Mouse (Mus musculus): Measurements from ENCODE around the gene Ppp1r37.

The Ppp1r37 gene

DNA sequence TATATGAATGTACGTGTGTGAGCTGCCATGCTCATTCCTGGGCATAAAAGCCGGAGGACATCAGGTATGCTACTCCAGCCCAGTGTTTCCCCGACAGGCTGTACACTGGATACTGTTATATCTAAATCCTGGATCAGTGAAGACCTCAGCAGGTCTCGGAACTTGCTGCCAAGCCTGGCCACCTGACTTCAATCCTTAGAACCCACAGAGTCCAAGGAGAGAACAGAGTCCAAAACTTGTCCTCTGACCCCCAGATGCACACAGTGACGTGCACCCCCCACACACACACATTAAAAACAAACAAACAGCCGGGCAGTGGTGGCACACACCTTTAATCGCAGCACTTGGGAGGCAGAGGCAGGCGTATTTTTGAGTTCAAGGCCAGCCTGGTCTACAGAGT, 4.5 kb upstream of the Ppp1r37 start:
- no peak for DNase-seq

DNA sequence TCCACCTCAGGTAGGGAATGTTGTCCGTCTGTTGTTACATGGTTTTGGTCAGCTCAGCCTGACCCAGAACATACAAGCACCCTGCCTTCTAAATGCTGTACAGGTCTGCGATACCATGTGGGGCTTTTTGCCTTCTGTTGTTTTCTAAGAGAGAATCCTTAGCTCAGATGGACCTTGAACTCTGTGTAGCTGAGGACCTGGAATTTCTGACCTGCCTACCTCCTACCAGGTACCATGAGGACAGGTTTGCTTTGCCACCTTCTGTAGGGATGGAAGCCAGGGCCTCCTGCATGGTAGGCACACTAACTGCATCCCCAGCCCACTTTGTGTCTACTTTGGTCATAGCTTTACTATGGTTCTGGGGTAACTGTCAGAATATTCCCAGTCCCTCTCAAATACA, 2.9 kb upstream of the Ppp1r37 start:
- no peak for DNase-seq

DNA sequence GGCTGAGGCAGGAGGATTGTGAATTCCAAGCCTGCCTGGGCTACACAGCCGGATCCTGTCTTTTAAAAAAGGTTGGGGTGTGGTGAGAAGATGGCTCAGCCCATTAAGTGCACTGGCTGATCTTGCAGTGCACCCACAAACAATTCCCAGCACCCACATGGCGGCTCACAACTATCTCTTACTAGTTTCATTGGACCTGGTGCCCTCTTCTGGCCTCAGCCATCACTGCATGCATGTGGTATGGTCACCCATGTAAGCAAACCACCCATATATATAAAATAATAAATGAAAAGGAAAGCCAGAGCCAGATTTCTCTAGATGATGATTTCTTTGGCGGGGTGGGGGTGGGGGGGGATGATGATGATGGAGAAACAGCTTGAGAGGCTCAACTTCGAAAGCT, 1.6 kb upstream of the Ppp1r37 start:
- no peak for DNase-seq

DNA sequence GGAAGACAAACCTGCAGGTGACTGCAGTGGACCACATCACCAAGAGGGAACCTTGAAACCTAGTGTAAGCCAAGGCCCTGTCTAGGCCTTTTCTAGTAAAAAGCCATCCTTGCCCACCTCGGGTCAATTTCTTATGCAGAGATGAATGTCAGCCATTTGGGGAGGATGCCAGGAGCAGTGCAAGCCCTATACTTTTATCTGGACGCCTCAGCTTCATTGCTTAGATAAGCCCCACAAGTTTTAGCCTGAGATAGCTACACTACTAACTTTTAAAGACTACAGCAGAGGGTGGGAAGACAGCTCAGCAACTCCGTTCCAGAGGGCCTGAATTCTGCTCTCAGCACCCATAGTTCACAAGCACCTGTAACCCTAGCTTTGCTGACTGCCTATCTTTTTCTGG, 1.0 kb upstream of the Ppp1r37 start:
- no peak for DNase-seq

DNA sequence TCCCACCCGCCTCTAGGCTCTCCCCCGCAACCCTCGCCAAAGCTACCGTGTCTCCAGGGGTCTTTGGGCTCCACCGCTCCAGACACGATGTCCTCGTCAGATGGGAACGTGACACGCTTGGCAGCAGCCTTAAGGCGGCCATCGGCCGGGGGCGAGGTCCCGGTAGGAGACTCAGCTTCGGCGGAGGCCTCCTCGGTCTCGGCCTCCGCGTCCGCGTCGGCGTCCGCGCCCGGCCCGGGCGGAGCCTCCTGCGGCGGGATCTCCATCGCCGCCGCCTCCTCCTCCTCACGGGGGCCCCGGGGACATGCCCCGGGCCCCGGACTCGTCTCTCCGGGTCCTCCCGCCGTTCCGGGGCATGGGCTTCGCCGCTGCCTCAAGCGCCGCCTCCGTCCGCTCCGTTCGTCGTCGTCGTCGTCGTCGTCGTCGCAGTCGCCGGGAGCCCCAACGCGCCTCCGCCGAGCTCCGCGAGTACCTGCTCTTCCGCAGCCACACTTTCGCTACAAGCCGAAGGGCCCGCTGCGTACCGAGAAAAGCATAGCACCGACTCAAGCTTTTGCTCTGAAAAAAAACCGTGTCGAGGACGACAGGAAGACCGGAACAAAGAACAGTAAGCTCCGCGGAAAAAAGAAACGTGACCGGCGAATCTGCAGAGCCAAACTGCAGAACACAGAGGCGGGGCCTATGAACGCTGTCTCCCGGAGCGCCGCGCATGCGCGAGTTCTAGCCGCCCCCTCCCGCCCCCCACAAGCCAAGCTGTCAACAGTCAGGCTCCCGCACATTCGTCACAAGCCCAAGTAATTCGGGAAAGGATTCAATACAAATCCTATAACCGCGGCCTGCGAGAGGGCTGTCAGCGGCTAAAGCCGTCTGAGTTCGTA, 872 bp downstream of the Ppp1r37 start:
- peak; percentile 97 for DNase-seq

DNA sequence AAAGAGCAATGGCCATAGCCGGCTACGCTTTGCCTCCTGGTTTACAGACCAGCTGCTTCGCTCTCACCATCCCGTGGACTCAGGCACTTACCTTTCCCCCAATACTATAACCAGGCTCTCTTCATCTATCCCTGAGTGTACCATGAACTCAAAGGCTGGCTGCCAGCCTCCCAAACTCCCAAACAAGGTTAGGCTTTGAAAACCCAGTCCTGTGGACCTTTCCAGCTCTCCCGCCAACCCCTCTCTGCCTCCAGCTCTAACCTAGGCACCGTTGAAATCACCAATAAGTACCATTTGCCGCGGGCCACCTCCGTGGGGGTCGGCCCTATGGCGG, 1.5 kb downstream of the Ppp1r37 start:
- DNase-seq: no peak

DNA sequence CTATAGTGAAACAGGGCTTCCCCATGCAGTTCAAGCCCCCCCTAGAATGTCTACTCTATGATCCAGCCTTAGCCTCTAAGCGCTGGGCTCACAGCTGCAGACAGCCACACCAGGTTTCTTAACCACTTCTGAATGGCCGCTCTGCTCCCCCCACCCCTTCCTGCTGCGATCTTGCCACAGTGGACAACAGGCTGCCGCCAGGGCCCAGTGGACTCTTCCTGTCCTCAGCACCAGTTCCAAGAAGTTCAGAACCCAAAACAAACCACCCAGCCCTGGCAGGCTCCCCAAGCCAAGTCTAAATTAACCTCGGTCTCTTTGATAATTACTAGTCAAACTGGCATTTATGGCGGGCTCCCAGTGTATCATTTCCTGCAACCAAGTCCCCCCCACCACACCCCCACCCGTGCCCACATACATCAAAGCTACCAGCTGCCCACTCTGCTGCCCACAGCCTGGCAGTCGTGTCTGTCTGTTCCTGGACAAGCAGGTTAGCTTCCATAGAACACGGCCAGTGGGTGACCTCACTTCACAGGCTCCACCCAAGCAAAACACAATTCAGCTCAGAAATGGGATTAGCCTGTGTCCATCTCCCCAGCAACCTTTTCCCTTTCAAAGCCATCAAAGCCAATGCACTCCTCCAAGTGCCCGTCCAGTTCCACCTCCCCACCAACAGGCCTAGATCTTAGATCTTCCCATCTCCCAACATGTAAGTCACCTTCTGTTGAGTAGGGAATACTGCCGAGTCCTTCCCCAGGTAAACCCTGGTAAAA, 2.2 kb downstream of the Ppp1r37 start:
- no peak for DNase-seq

DNA sequence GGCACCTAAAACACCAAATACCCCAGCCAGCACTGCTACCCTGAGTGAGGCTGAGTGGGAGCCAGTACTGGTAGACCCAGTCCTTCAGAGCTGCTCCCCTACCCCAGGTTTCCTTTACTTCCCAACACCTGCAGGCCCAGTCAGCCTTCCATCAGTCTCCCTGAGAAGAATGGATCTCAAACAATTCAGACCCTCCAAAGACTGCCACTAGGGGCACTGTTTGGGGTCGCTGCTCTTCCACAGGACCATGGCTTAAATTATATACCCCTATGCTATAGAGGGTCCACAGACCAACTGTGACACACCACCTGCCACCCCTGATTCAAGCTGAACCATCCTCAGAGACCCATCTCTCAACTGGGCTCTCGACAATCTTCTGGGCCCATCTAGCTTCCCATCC, 3.9 kb downstream of the Ppp1r37 start:
- DNase-seq: peak; percentile 61

DNA sequence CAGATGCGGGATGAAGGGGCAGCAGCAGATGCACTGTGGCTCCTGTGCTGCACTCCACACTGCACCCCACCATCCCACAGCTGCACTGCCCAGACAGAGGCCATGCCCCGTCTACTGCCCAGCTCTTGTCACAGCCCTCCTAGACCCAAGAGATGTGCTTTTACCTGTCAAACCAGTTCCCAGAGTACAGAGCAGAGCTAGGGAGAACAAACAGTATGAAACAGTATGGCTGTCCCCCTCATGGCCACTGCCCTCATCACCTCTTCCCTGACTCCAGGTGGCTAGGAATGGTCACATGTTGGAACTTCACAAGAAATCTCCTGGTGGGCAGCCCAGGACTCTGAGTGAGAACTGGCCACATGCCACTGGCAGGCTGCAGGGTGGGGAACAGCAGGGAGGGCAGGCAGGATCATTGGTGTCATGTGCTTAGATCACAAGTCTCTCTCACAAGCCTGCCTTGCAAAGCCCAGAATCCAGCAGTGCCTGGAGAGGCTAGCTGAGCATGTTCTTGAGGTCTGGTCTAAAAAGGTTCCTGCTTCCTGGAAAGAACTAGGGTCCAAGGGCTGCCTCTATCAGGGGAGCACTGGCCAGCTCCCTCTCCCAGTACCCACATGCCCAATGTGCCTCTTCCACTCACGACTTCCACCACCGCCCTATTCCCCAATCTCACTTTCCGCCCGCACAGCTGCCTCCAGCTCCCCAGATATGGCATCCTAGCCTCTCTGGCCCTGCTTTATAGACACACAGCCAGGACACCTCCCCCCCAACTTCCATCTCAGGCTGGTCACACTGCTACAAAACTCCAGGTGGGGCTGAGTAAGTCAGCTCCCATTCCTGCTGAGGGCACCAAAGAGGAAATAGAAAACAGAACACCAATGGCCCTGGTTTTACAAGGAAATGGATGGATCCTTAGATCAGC, 4.6 kb downstream of the Ppp1r37 start:
- DNase-seq: no peak

DNA sequence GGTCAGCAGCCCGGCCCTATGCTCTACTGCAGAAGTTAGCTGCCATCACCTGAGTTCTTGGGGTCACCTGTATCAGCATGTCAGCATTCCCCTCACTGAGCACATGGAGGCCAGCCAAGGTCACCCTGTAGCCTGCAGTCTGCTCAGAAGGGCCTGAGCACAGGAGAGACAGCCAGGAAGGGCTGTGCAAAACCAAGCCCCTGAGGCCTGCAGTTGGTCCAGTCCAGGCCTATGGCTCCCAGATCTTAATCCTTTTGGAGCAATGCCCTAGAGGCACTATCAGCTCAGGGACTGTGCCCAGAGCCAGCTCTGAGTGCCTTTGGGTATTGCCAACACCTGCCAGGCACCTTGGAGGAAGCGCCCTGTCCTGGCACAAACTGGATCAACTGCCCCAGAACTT, 5.8 kb downstream of the Ppp1r37 start:
- DNase-seq: no peak

DNA sequence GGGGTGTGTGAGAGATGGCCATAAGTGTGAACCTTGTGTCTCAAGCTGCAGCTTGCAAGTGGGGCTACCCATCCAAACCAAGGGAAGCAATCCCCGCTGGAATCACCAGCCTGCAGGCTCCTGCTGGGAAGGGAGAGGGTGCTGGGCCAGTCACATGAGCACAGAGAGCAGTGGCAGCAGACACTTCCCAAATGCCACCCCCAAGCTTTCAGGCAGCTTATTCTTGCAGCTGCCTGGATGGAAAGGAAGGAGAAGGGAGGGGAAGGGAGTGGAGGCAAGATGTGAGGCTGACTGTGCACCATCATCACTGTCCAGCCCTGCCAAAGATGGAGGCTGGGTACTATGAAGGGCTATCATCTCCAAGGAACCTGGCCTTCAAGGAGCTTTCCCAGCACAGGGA, 8.7 kb downstream of the Ppp1r37 start:
- no peak for DNase-seq

DNA sequence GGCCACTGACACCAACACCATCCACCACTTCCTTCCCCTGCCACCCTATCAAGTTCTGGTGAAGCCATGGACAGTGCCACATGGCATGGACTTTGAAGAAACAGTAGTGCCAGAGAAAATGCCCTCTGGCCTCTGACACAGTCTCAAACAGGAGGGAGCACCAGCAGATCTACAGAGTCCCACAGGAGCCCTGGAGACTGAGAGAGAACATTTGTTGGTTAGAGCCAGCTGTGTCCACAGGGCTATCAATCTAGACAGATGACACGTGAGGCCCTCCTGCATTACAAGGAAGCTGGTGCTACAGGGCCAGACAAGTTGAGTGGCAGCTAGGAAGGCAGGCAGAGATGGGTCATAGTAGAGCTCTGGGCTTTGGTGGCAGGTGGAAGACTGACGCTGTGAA, 10.4 kb downstream of the Ppp1r37 start:
- DNase-seq: no peak

DNA sequence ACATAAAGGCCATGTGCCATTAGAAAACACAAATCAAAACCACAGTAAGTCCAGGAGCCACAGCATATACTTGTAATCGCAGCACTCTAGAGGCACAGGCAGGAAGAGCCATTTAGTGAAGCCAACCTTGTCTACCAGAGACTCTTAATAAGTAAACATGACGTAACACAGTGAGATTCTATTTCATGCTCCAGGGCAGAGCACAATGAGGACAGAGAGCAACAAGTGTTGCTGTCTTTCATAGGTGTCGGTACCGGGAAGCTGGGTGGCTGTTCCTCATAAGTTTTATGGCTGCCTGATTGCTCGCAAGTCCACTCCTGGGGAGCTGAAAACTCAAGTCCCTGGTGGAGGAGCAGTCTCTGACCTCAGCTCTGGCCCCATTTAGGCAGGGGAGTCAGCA, 11.2 kb downstream of the Ppp1r37 start:
- no peak for DNase-seq

DNA sequence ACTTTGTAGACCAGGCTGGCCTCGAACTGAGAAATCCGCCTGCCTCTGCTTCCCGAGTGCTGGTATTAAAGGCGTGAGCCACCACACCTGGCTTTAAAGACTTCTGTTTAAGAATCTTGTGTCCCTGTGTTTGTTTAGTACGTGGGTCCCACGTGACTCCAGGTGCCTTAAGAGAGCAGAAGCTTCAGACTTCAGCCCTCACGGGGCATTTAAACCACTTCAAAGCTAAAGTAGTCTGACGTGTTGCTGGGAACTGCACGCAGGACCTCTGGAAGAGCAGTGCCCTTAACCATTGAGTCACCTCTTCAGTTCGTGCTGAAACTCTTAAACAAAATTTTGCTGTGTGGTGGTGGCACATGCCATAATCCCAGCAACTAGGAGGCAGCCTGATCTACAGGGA, 13.5 kb downstream of the Ppp1r37 start:
- DNase-seq: no peak

DNA sequence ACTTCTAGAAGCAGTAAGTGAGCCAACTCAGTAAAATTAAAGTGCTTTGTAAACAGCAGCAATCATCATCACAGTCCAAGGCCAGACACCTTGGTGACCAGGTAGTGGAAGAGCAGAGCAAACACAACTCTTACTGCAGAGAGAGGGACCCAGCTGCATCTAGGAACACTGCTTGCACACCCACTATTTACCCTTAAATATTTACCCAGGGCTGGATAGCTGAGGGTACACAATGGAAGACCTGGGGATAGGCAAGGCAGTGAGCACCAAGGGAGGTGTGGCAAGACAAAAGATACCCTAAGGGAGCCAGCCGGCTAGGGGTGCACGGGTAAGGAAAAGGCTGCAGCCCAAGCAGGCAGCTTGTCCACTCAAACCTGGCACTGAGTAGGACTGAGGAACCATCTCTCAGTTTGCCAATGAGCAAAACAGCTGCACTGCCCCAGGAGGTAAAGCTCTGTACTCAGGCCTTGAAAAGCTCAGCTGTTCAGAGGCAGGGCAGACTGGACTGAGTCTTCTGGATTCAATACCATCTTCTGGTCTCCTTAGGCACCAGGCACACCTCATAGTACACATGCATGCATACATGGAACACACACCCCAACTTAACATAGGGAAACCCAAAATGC, 15.4 kb downstream of the Ppp1r37 start:
- no peak for DNase-seq

DNA sequence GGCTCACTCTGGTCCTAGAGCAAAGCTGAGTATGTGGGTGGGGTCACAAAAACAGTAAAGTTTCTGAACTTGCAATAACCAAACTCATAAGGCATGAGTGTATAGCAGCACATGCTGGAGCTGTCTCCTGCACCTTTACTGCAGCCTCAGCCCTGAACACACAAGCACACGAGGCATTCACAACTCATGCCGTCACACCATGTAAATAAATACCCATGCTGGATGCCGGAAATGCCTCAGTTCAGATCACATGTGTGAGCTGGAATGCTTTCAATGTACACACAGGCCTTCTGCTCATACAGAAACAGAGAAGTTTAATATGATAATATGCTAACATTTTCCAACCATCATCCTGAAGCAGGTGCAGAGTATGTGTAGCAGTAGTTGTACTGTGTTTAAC, 16.9 kb downstream of the Ppp1r37 start:
- DNase-seq: no peak

DNA sequence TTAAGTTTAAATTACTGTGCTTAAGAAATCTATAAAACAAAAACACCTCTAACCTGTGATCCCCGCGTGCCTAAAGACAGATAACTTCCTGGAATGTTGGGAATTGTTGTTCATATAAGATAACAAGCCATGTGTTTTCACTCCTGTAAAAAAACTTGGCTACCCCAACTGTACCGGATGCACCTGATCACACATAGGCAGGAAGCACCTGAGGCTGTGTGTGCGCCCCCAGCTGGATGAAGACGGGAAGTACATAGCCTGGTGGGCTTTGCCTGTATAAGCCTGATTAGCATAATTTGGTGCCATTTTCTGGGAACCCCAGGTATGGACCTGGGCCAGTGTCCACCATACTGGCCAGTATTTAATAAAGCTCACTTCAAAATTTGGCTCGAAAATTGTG, 19.3 kb downstream of the Ppp1r37 start:
- no peak for DNase-seq

DNA sequence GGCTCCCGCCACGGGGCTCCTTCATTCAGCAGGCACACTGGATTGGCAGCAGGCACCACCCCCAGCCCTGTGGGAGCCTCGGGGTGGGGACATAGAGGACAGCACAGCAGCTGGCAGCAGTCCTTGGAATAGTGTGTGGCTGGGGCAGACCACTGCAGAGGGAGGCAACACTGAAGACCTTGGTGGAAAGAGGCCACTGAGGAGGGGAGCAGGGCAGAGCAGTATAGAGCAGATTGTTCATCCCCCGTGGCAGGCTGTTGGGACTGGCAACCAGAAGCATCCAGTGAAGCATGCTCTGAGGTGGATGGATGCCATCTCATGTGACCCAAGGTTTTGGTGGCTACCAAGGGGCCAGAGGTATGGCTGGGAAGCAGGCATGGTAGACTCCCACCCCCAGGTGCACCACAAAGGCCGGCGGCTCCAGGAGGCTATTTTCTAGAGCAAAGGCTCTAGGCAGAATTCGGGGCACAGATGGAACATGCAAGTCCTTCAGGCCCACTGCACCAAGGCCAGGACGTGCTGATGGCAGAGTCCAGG, 20.7 kb downstream of the Ppp1r37 start:
- DNase-seq: no peak

DNA sequence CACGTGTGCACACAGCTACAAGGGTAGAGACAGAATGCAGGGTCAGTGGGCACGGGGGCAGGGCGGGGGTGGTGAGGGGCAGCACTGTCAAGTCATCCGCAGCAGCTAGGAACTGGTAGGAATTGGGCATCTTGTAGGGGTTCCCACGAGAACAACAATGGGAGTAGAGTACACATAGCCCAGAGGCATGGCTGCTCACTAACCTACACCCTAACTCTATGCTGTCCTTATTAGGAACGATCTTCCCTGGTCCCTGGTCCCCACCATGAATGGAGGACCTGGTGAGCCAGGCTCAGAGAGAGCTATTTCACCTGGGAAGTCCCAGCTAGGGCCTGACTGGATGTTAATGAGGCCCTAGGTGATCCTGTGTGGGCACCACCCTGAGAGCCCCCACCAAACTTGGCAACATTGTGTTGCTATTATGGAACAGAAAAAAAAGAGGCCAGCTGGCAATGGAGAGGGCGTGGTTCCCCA, 21.2 kb downstream of the Ppp1r37 start:
- no peak for DNase-seq

DNA sequence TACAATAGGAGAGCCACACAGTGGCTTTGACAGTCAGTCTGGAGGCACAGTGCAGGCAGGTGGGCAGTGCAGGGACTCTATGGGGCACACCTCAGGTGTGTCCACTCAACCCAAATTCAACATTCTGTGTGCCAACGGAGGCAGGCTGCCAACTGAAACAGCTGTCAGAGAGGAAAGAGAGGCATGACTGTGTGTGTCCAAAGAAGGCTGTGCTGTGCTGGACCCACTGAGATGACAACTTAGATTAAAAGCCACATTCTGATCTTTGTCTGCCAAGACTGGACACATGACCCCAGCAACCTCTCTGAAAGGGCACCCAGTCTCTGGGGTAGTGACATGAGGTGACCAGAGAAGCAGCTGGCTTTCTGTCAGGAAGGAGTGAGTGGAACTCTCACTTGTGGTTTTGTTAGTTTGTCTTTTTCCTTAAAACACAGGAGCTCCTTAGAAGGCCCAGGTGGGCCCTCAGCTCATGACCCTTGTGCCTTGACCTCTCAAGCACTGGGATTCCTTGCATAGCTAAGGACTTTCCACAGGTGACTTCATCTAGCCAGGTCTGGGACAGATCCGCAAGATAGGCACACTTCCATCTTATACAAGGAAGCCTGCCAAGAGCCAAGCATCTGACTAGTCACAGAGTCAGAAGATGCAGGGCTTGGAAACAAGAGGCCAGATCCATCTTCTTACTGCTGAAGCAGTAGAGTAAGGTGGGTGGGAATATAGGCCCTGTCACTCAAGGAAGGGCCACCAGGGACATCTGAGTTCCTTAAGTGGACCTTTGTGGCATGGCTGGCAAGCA, 21.9 kb downstream of the Ppp1r37 start:
- no peak for DNase-seq

DNA sequence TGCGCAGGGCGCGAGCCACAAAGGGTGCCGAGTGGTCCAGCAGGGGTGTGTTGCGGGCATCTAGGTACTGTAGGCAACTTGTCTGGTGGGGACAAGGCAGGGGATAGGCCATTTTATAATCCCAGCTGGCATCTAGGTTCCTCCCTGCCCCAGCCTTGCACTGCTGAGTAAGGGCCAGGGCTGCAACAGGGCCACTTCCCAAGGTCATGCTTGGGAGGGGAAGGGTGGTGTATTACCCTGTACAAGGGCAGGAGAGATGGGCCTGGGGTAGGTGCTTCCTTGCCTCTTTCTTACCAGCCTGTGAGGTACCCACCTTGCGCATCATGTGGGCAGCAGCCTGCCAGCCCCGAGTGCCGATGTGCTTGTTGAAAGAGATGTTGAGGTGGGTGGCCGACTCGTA, 28.2 kb downstream of the Ppp1r37 start:
- DNase-seq: no peak

DNA sequence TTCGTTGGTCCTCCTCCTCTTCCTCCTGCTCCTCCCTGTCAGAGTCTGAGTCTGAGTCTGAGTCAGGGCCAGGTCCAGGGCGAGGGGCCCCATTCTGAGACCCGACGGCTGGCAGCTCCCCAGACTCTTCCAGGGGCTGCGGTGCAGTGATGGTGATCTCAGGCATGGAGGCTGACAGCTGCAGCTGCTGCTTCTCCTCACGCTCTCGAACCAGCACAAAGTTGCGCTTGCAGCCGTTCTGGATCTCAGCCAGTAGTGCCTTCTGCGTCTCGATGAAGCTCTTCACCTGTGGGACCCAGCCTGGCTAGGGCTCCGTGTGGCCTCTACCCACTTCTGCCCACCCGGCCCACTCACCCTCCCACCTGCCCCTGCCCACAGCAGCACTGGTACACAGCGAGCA, 30.6 kb downstream of the Ppp1r37 start:
- no peak for DNase-seq
